Mouse (Mus musculus) frontal cortex, postnatal 14 days (tissue): ENCODE results near the gene Olfr165.
"Not testable (repeated sequence)": the region's sequence is repeated elsewhere in the genome, so short reads cannot be mapped to it uniquely, and the experiment has no call there.

Source experiments
- DNase-seq, 2 experiments: peaks; one replicate each; pipeline ENCODE4 v3.0.0; 2022; ENCODE audit warnings: low spot score in 2 of 2

Gene Olfr165

GRCm38 (mm10) chr16:19423034-19423433 is at the start of gene Olfr165:
Gene Olfr165, minus strand, starts transcription at chr16:19423134.
- DNase-seq = no peak

- no peak for DNase-seq
Observed at GRCm38 (mm10) chr16:19464365-19464764, 41.4 kb upstream of the Olfr165 start.

GRCm38 (mm10) chr16:19458741-19459140 is 35.8 kb upstream of the Olfr165 start:
- not testable (repeated sequence) for DNase-seq

GRCm38 (mm10) chr16:19387984-19388383 is 35.0 kb downstream of the Olfr165 start:
- DNase-seq = no peak
